Mouse (Mus musculus): ENCODE results near the gene Wdfy4. TPM values are rescaled to one million over a fixed set of nuclear protein-coding genes. Genes with fewer than 3 reads are reported as not detected.

The Wdfy4 gene
- polyA plus RNA-seq, 1 experiment from 2014 or later: 1.2 TPM

- Histone ChIP-seq H3K4me3 (replicated peaks) (no peak overlapping the region), H3K27ac (replicated peaks) (no peak overlapping the region), H3K4me1 (replicated peaks) (no peaks in the 10 kb centered on the region; the same call in 1 of the 2 replicates), H3K36me3 (replicated peaks) (no peaks in the 10 kb centered on the region), H3K4me2 (no peak overlapping the region), H3K9me3 (replicated peaks) (no peaks in the 10 kb centered on the region), H3K27me3 (no peaks in the 10 kb centered on the region), H3K9ac (no peak overlapping the region)
- 76% methylated on average over 1 of the region's 1 CpGs for WGBS (ENCODE audit: insufficient replicate concordance)
- ATAC-seq (ENCODE audit: insufficient read depth): no peak
Observed at GRCm38 (mm10) chr14:32917919-32918318, 267.4 kb downstream of the Wdfy4 start.

DNA sequence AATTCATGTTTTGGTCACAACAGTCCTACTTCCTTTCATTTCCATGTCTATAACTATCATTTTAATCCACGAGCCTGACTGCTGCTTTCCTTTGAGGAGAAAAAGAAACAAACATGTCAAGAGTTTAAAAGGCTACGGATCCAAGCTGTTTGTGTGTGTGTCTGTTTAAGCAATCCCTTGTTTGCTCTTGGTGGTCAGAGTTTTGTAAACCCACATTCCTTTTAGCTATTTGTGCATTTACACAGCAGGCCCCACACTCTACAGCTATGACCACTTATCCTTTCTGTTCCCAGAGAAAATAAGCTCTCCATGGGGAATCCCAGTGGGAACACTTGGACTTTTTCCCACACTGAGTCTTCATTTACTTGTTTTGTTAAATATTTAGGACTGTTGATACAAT lies 269.9 kb downstream of the Wdfy4 start:
- no peak overlapping the region for H3K27ac ChIP-seq (replicated peaks)
- H3K9me3 ChIP-seq (replicated peaks): no peaks in the 10 kb centered on the region
- no peak overlapping the region for H3K9ac ChIP-seq
- no peaks in the 10 kb centered on the region for H3K36me3 ChIP-seq (replicated peaks)
- 0 out of 2 replicates have a peak, but pooled peaks have one; percentile 31 for ATAC-seq (ENCODE audit: insufficient read depth)
- WGBS (ENCODE audit: insufficient replicate concordance): 52% methylated on average over 2 of the region's 2 CpGs
- H3K4me2 ChIP-seq: no peak overlapping the region
- no peaks in the 10 kb centered on the region for H3K27me3 ChIP-seq
- no peak overlapping the region for H3K4me3 ChIP-seq (replicated peaks)
- H3K4me1 ChIP-seq (replicated peaks): no peaks in the 10 kb centered on the region; the same call in 1 of the 2 replicates

- no peak overlapping the region for H3K9ac ChIP-seq
- H3K9me3 ChIP-seq (replicated peaks): no peaks in the 10 kb centered on the region
- H3K36me3 ChIP-seq (replicated peaks): no peaks in the 10 kb centered on the region
- H3K27ac ChIP-seq (replicated peaks): no peak overlapping the region
- no peak overlapping the region for H3K4me3 ChIP-seq (replicated peaks)
- 64% methylated on average over 4 of the region's 4 CpGs for WGBS (ENCODE audit: insufficient replicate concordance)
- H3K4me1 ChIP-seq (replicated peaks): no peaks in the 10 kb centered on the region
- no peak overlapping the region for H3K4me2 ChIP-seq
- no peaks in the 10 kb centered on the region for H3K27me3 ChIP-seq
- ATAC-seq (ENCODE audit: insufficient read depth): no peak
Observed at GRCm38 (mm10) chr14:32911187-32911586, 274.1 kb downstream of the Wdfy4 start.

Other genes starting within 250 kb of the Wdfy4 start
- 0.08 TPM in 2 replicates for gene Lrrc18, start 194.1 kb downstream of the Wdfy4 start, polyA plus RNA-seq (2015; fragmentation: Nextera tagmentation; extraction: Ambion mirVana)
- 3.6 and 4.6 TPM in 2 replicates for gene Arhgap22, start 28.5 kb upstream of the Wdfy4 start, polyA plus RNA-seq (2015; fragmentation: Nextera tagmentation; extraction: Ambion mirVana)